ENCODE assay signal across 20 mouse cellular contexts in genomic region chr14:121647693-121648092, GRCm38 (mm10).
DNase-seq lines count a peak whose midpoint lies in the region; ATAC-seq and TF ChIP-seq lines count a peak whose summit lies in the region.
"Had no signal": no experiment of that assay in that cellular context is flagged by ENCODE, and none has a peak within 500 bp of the region (broad histone marks: within the 10 kb centered on the region; RNA-seq: fewer than 3 reads in every experiment).

No protein-coding gene starts in this region.

- TF ChIP-seq CTCF in intestine, postnatal 0 days (IDR thresholded peaks at IDR 0.05; ENCODE audit: low read depth), result no peak

- H3K27me3 ChIP-seq in heart, embryonic 11.5 days (ENCODE audit: control insufficient read depth, insufficient read depth, low read length), result no peaks in the 10 kb centered on the region
- H3K27me3 ChIP-seq in kidney, embryonic 14.5 days (ENCODE audit: control insufficient read depth, insufficient read depth, low read length), result no peaks in the 10 kb centered on the region
- no peaks in the 10 kb centered on the region for H3K27me3 ChIP-seq in lung, embryonic 16.5 days (ENCODE audit: control insufficient read depth, insufficient read depth, low read depth, low read length)
- H3K27me3 ChIP-seq in intestine, postnatal 0 days (replicated peaks; ENCODE audit: control insufficient read depth, insufficient read depth, low read length), result no peaks in the 10 kb centered on the region
- H3K27me3 ChIP-seq: midbrain, embryonic 12.5 days; neural tube, embryonic 15.5 days had no signal

- H3K27ac ChIP-seq in heart, embryonic 11.5 days (ENCODE audit: low read depth, low read length), result no peak overlapping the region
- peak overlapping the region; percentile 25 for H3K27ac ChIP-seq in kidney, embryonic 14.5 days (ENCODE audit: low read depth, low read length)
- peak overlapping the region; percentile 68 for H3K27ac ChIP-seq in lung, embryonic 16.5 days (ENCODE audit: low read length)
- peak overlapping the region; percentile 50; the same call in 1 of the 2 replicates for H3K27ac ChIP-seq in intestine, postnatal 0 days (ENCODE audit: low read depth, low read length)
- H3K27ac ChIP-seq: hindbrain, embryonic 10.5 days; midbrain, embryonic 12.5 days; neural tube, embryonic 15.5 days had no signal

- H3K4me3 ChIP-seq in heart, embryonic 11.5 days (ENCODE audit: low read depth, low read length), result no peak overlapping the region
- no peak overlapping the region for H3K4me3 ChIP-seq in kidney, embryonic 14.5 days (ENCODE audit: low read length)
- H3K4me3 ChIP-seq in lung, embryonic 16.5 days (ENCODE audit: low read length), result no peak overlapping the region
- H3K4me3 ChIP-seq in intestine, postnatal 0 days (ENCODE audit: low read depth, low read length), result no peak overlapping the region
- H3K4me3 ChIP-seq: hindbrain, embryonic 10.5 days; midbrain, embryonic 12.5 days; neural tube, embryonic 15.5 days had no signal

- H3K9ac ChIP-seq in heart, embryonic 11.5 days (ENCODE audit: low read depth, low read length), result no peak overlapping the region
- no peak overlapping the region for H3K9ac ChIP-seq in kidney, embryonic 14.5 days (ENCODE audit: low read depth, low read length)
- no peak overlapping the region for H3K9ac ChIP-seq in lung, embryonic 16.5 days (ENCODE audit: low read length)
- H3K9ac ChIP-seq in intestine, postnatal 0 days (ENCODE audit: low read depth, low read length), result no peak overlapping the region
- H3K9ac ChIP-seq: midbrain, embryonic 12.5 days; neural tube, embryonic 15.5 days had no signal

- no peaks in the 10 kb centered on the region for H3K9me3 ChIP-seq in heart, embryonic 11.5 days (replicated peaks; ENCODE audit: control insufficient read depth, low read length)
- no peaks in the 10 kb centered on the region for H3K9me3 ChIP-seq in kidney, embryonic 14.5 days (ENCODE audit: control insufficient read depth, low read length)
- no peaks in the 10 kb centered on the region for H3K9me3 ChIP-seq in lung, embryonic 16.5 days (ENCODE audit: control insufficient read depth, low read length)
- no peaks in the 10 kb centered on the region for H3K9me3 ChIP-seq in intestine, postnatal 0 days (ENCODE audit: control insufficient read depth)
- H3K9me3 ChIP-seq: hindbrain, embryonic 10.5 days; midbrain, embryonic 12.5 days; neural tube, embryonic 15.5 days had no signal

- peak; percentile 55 for DNase-seq in heart, adult 11 months
- no peak for DNase-seq in kidney, adult 8-10 months
- no peak for DNase-seq in lung, postnatal 36 days
- no peak for DNase-seq in spleen, adult 12 weeks (ENCODE audit: low spot score)
- DNase-seq: adrenal gland, postnatal 25 days; cerebellum, postnatal 14 days; gastrocnemius, postnatal 10 days; kidney, adult 11 months; layer of hippocampus, adult 9-11 months; liver; spleen, adult 18-20 months; thymus, postnatal 36 days had no signal

- no peak for ATAC-seq in heart, embryonic 11.5 days (replicated peaks; ENCODE audit: insufficient number of reproducible peaks, low FRiP score, low TSS enrichment)
- ATAC-seq in kidney, embryonic 14.5 days (ENCODE audit: low FRiP score, low TSS enrichment), result no peak
- no peak for ATAC-seq in lung, embryonic 16.5 days (ENCODE audit: low read depth)
- ATAC-seq in intestine, postnatal 0 days, result no peak
- ATAC-seq: activated CD4-positive, CD25-positive, alpha-beta regulatory T cell, adult 4 months had no signal

- H3K36me3 ChIP-seq in heart, embryonic 11.5 days (ENCODE audit: control insufficient read depth, insufficient read depth, low read length), result no peaks in the 10 kb centered on the region
- H3K36me3 ChIP-seq in kidney, embryonic 14.5 days (ENCODE audit: control insufficient read depth, insufficient read depth, low read length), result peaks cover 3% of the 10 kb centered on the region; the same call in 1 of the 2 replicates
- H3K36me3 ChIP-seq in lung, embryonic 16.5 days (ENCODE audit: control insufficient read depth, insufficient read depth, low read length), result no peaks in the 10 kb centered on the region
- peaks cover 7% of the 10 kb centered on the region for H3K36me3 ChIP-seq in intestine, postnatal 0 days (ENCODE audit: control insufficient read depth, insufficient read depth)
- H3K36me3 ChIP-seq: hindbrain, embryonic 10.5 days; midbrain, embryonic 12.5 days; neural tube, embryonic 15.5 days had no signal

- WGBS in heart, embryonic 11.5 days (ENCODE audit: insufficient replicate concordance), result 79% methylated on average over 6 of the region's 6 CpGs
- WGBS in kidney, embryonic 14.5 days, result 85% methylated on average over 6 of the region's 6 CpGs
- WGBS in lung, embryonic 16.5 days, result 65% methylated on average over 6 of the region's 6 CpGs
- WGBS in intestine, postnatal 0 days, result 74% methylated on average over 6 of the region's 6 CpGs

- peaks cover 5% of the 10 kb centered on the region; the same call in 1 of the 2 replicates for H3K4me1 ChIP-seq in heart, embryonic 11.5 days (ENCODE audit: control insufficient read depth, insufficient read depth, low read length)
- peaks cover 19% of the 10 kb centered on the region for H3K4me1 ChIP-seq in kidney, embryonic 14.5 days (ENCODE audit: control insufficient read depth, insufficient read depth, low read length)
- H3K4me1 ChIP-seq in lung, embryonic 16.5 days (replicated peaks; ENCODE audit: control insufficient read depth, insufficient read depth, low read length), result peaks cover 11% of the 10 kb centered on the region; the same call in 1 of the 2 replicates
- H3K4me1 ChIP-seq in intestine, postnatal 0 days (replicated peaks; ENCODE audit: control insufficient read depth, insufficient read depth, low read length), result no peaks in the 10 kb centered on the region
- H3K4me1 ChIP-seq: midbrain, embryonic 12.5 days; neural tube, embryonic 15.5 days had no signal

- no peak overlapping the region for H3K4me2 ChIP-seq in heart, embryonic 11.5 days
- H3K4me2 ChIP-seq in kidney, embryonic 14.5 days (replicated peaks; ENCODE audit: low read depth, low read length), result no peak overlapping the region
- no peak overlapping the region for H3K4me2 ChIP-seq in lung, embryonic 16.5 days (ENCODE audit: low read depth, low read length)
- H3K4me2 ChIP-seq in intestine, postnatal 0 days (replicated peaks; ENCODE audit: low read depth), result no peak overlapping the region
- H3K4me2 ChIP-seq: midbrain, embryonic 12.5 days; neural tube, embryonic 15.5 days had no signal
